Mouse (Mus musculus) skeletal muscle tissue, postnatal 0 days (tissue): ENCODE data around the gene Ech1. TPM values are rescaled to one million over a fixed set of nuclear protein-coding genes. Genes with fewer than 3 reads are reported as not detected.

Experiments used
- polyA plus RNA-seq: library from polyadenylated mRNA; unstranded; fragments of >200 nt; fragmentation: Nextera tagmentation; extraction: Ambion mirVana; gene quantifications from 2 replicates; pipeline ENCODE4 v1.2.1, GENCODE M21; 2015

Gene Ech1
- 346 and 375 TPM in 2 replicates for polyA plus RNA-seq

GRCm38 (mm10) chr7:28824941-28825685, at the start of gene Ech1:
TSS of gene Ech1 (plus strand) at chr7:28825217.

GRCm38 (mm10) chr7:28788307-28789195, 36.5 kb upstream of the Ech1 start, which contains the start of gene Rinl:
TSS of gene Rinl (plus strand) at chr7:28788969.

GRCm38 (mm10) chr7:28808221-28808941, 16.6 kb upstream of the Ech1 start, which contains the start of gene Hnrnpl:
TSS of gene Hnrnpl (plus strand) at chr7:28808541.

GRCm38 (mm10) chr7:28833723-28834347, 8.8 kb downstream of the Ech1 start, which contains the start of gene Lgals4:
TSS of gene Lgals4 (plus strand) at chr7:28833854.

GRCm38 (mm10) chr7:28863540-28863939, 38.5 kb downstream of the Ech1 start, which contains the start of gene Lgals7:
TSS of gene Lgals7 (plus strand) at chr7:28863853.

GRCm38 (mm10) chr7:28881199-28881598, 56.2 kb downstream of the Ech1 start, which contains the start of gene Capn12:
TSS of gene Capn12 (plus strand) at chr7:28881422.

Other genes with a start within 250 kb of the Ech1 start
- gene Samd4b, start 227.1 kb upstream of the Ech1 start, polyA plus RNA-seq = 11.0 and 11.5 TPM in 2 replicates
- gene Pak4, start 227.0 kb upstream of the Ech1 start, polyA plus RNA-seq = 5.7 and 6.5 TPM in 2 replicates
- 0.77 TPM in 1 of 2 replicates, not detected in the other for gene Acp7, start 193.9 kb upstream of the Ech1 start, polyA plus RNA-seq
- 1.9 and 2.6 TPM in 2 replicates for gene Fbxo27, start 132.4 kb upstream of the Ech1 start, polyA plus RNA-seq
- gene Fbxo17, start 108.4 kb upstream of the Ech1 start, polyA plus RNA-seq = 31.7 and 38.9 TPM in 2 replicates
- gene Mrps12, start 83.4 kb upstream of the Ech1 start, polyA plus RNA-seq = 81.3 and 93.6 TPM in 2 replicates
- 17.2 and 19.4 TPM in 2 replicates for gene Sars2, start 83.2 kb upstream of the Ech1 start, polyA plus RNA-seq
- not detected in 2 replicates for gene Ccer2, start 69.0 kb upstream of the Ech1 start, polyA plus RNA-seq
- gene Sirt2, start 58.5 kb upstream of the Ech1 start, polyA plus RNA-seq = 62.9 and 66.0 TPM in 2 replicates
- gene Nfkbib, start 57.7 kb upstream of the Ech1 start, polyA plus RNA-seq = 30.2 and 30.6 TPM in 2 replicates
- gene Rinl, start 36.2 kb upstream of the Ech1 start, polyA plus RNA-seq = 2.5 and 3.7 TPM in 2 replicates
- 135 and 152 TPM in 2 replicates for gene Hnrnpl, start 16.7 kb upstream of the Ech1 start, polyA plus RNA-seq
- gene Lgals4, start 8.6 kb downstream of the Ech1 start, polyA plus RNA-seq = 11.0 and 14.1 TPM in 2 replicates
- gene Lgals7, start 38.6 kb downstream of the Ech1 start, polyA plus RNA-seq = 0.90 and 22.5 TPM in 2 replicates
- gene Capn12, start 56.2 kb downstream of the Ech1 start, polyA plus RNA-seq = 0.22 and 0.27 TPM in 2 replicates
- gene Actn4, start 137.1 kb downstream of the Ech1 start, polyA plus RNA-seq = 91.4 and 114 TPM in 2 replicates
- 221 and 242 TPM in 2 replicates for gene Eif3k, start 156.6 kb downstream of the Ech1 start, polyA plus RNA-seq
- 1.1 and 1.5 TPM in 2 replicates for gene Map4k1, start 156.8 kb downstream of the Ech1 start, polyA plus RNA-seq